Mouse (Mus musculus) spleen, adult 2 months (tissue): ENCODE measurements around the gene Numa1. TPM values are rescaled to one million over a fixed set of nuclear protein-coding genes. Genes with fewer than 3 reads are reported as not detected.

Experiments
- DNase-seq, 2 experiments: peaks; one replicate each; pipeline versions ENCODE4 v3.0.0 to v3.0.0-alpha.2; 2012 to 2021; ENCODE audit warnings: low spot score in 2 of 2, low read depth in 1 of 2
- H3K27ac ChIP-seq: fragments of 200-500 bp; 2 replicates; pipeline ENCODE4 v1.5.1; 2012; ENCODE audit warnings: low read length, inconsistent platforms; ENCODE audit not compliant: insufficient read depth
- H3K27me3 ChIP-seq: fragments of 200-500 bp; 2 replicates; pipeline ENCODE4 v1.6.1; 2012; ENCODE audit warnings: mild to moderate bottlenecking, moderate library complexity, low read length, inconsistent platforms; ENCODE audit not compliant: control insufficient read depth, insufficient read depth
- H3K36me3 ChIP-seq: fragments of 200-500 bp; 2 replicates; pipeline ENCODE4 v1.6.1; 2012; ENCODE audit warnings: mild to moderate bottlenecking, low read length, inconsistent platforms; ENCODE audit not compliant: control insufficient read depth, insufficient read depth
- H3K4me1 ChIP-seq: fragments of 200-500 bp; 2 replicates; pipeline ENCODE4 v1.6.1; 2011; ENCODE audit warnings: inconsistent platforms; ENCODE audit not compliant: control insufficient read depth, insufficient read depth, insufficient read length
- H3K4me3 ChIP-seq: fragments of 200-500 bp; 2 replicates; pipeline ENCODE4 v1.5.1; 2011; ENCODE audit warnings: mild to moderate bottlenecking, inconsistent platforms; ENCODE audit not compliant: insufficient read depth, insufficient read length; ENCODE audit errors: extremely low read depth
- CTCF ChIP-seq: fragments of 200-500 bp; IDR thresholded peaks from 2 replicates; pipeline ENCODE4 v1.5.1; 2011; ENCODE audit warnings: mild to moderate bottlenecking, inconsistent platforms; ENCODE audit not compliant: insufficient read depth, insufficient read length, insufficient replicate concordance; ENCODE audit errors: extremely low read depth
- POLR2A ChIP-seq: fragments of 200-500 bp; IDR thresholded peaks from 2 replicates; pipeline ENCODE4 v1.6.1; 2011; ENCODE audit warnings: low read depth, low read length, inconsistent platforms
- WGBS: fragments of 180-500 bp; shearing (Covaris S2); methylation state at CpG from one replicate; pipeline ENCODE4 v1.1.7; 2018; 5-methylcytosine and 5-hydroxymethylcytosine counted together
- polyA plus RNA-seq: library from polyadenylated mRNA; depleted of rRNA; stranded (reverse); fragments of >200 nt; gene quantifications from 2 replicates; pipeline ENCODE4 v1.2.3, GENCODE M21; 2012; rRNA removed

Gene Numa1
- polyA plus RNA-seq, 1 experiment = 89.8 TPM

DNA sequence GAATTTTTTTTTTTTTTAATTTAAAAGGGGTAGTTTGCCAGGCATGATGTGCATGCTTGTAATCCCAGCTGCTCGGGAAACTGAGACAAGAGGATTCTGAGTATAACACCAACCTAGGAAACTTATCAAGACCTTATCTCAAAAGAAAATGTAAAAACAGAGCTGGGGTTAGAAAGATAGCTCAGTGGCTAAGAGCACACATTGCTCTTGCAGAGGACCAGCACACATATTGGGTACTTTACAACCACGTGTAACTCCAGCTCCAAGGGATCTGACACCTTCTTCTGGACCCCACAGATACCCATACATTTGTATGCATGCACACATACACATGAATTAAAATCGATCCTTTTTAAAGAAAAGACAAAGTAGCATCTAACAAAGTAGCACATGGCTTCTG is 127.4 kb downstream of the Numa1 start:
- WGBS = 80% methylated on average over 3 of the region's 3 CpGs
- H3K27ac ChIP-seq = no peak overlapping the region
- peaks cover 2% of the 10 kb centered on the region for H3K36me3 ChIP-seq
- no peak overlapping the region for H3K4me3 ChIP-seq
- no peak for TF ChIP-seq POLR2A
- TF ChIP-seq CTCF = no peak
- no peak for DNase-seq
- no peaks in the 10 kb centered on the region for H3K27me3 ChIP-seq
- no peaks in the 10 kb centered on the region; the same call in 1 of the 2 replicates for H3K4me1 ChIP-seq

DNA sequence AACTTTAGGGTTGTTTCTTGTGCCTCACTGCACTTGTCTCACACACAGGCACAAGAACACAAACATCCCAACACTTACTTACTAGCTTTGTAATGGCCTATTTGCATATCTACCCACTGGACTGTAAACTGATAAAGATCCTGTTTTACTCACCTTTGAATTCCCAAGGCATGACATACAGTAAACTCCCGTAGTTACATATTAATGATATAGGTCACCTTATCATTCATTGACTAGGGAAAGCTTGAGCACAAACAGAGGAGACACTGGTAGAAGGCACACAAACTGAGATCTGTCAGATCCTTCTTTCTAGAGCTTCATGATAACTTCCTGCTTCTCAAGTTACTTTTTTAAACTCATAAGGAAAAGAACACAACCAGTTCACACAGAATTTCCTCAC is 128.3 kb downstream of the Numa1 start:
- Histone ChIP-seq H3K4me1 (no peaks in the 10 kb centered on the region; the same call in 1 of the 2 replicates), H3K4me3 (no peak overlapping the region), H3K27me3 (no peaks in the 10 kb centered on the region), H3K27ac (no peak overlapping the region), H3K36me3 (peaks cover 2% of the 10 kb centered on the region)
- DNase-seq = no peak
- TF ChIP-seq CTCF (no peak), POLR2A (no peak)
- WGBS = 90% methylated on average over 1 of the region's 1 CpGs

DNA sequence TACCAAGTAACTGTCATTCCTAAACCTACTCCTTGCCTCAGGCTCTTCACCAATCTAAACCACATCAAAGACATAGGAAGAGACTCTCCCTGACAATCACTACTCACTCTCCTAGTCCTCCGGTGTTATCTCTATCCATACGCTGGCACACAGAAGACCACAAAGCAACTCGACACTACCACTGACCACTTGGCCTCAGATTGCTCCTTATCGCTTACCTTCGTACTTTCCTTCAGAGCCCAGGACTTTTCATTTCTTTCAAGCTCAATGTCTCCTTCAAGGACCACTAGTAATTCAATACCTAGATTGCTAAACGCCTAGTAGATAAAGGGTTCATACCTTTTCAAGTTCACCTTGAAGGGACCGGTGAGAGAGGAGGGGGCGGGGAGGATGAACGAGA is 130.0 kb downstream of the Numa1 start:
- Histone ChIP-seq H3K4me1 (no peaks in the 10 kb centered on the region; the same call in 1 of the 2 replicates), H3K4me3 (no peak overlapping the region; the same call in 1 of the 2 replicates), H3K27me3 (no peaks in the 10 kb centered on the region), H3K27ac (no peak overlapping the region), H3K36me3 (peaks cover 2% of the 10 kb centered on the region)
- WGBS = 81% methylated on average over 9 of the region's 9 CpGs
- DNase-seq = no peak
- TF ChIP-seq POLR2A (no peak), CTCF (no peak)

Other genes starting within 250 kb of the Numa1 start
- 0.07 TPM in 1 of 2 replicates, not detected in the other for gene Phox2a, start 115.8 kb upstream of the Numa1 start, polyA plus RNA-seq
- 43.3 and 54.4 TPM in 2 replicates for gene Inppl1, start 95.9 kb upstream of the Numa1 start, polyA plus RNA-seq
- 0.75 and 1.4 TPM in 2 replicates for gene Folr2, start 76.9 kb upstream of the Numa1 start, polyA plus RNA-seq
- 34.4 and 37.1 TPM in 2 replicates for gene Anapc15, start 70.4 kb upstream of the Numa1 start, polyA plus RNA-seq
- gene Folr1, start 63.3 kb upstream of the Numa1 start, polyA plus RNA-seq = 0.51 and 0.76 TPM in 2 replicates
- 117 and 136 TPM in 2 replicates for gene Lamtor1, start 28.2 kb upstream of the Numa1 start, polyA plus RNA-seq
- gene Tomt, start 27.8 kb upstream of the Numa1 start, polyA plus RNA-seq = 0.07 and 0.15 TPM in 2 replicates
- gene Lrrc51, start 216 bp upstream of the Numa1 start, polyA plus RNA-seq = 2.5 and 2.8 TPM in 2 replicates
- 24.5 and 27.4 TPM in 2 replicates for gene Il18bp, start 84.6 kb downstream of the Numa1 start, polyA plus RNA-seq
- 14.2 and 17.7 TPM in 2 replicates for gene Rnf121, start 131.4 kb downstream of the Numa1 start, polyA plus RNA-seq
- 18.3 and 21.5 TPM in 2 replicates for gene Xndc1, start 131.4 kb downstream of the Numa1 start, polyA plus RNA-seq
- gene Xntrpc, start 131.6 kb downstream of the Numa1 start, polyA plus RNA-seq = 2.6 and 4.9 TPM in 2 replicates
- gene Trpc2, start 149.0 kb downstream of the Numa1 start, polyA plus RNA-seq = 0.42 and 2.0 TPM in 2 replicates
- 0.13 and 0.15 TPM in 2 replicates for gene Art1, start 167.6 kb downstream of the Numa1 start, polyA plus RNA-seq
- gene Art5, start 175.4 kb downstream of the Numa1 start, polyA plus RNA-seq = 0.09 and 0.26 TPM in 2 replicates
- 0.04 and 0.18 TPM in 2 replicates for gene Chrna10, start 182.7 kb downstream of the Numa1 start, polyA plus RNA-seq